Mouse (Mus musculus) heart, adult 2 months (tissue): Measurements from ENCODE around the gene Spsb1. TPM values are rescaled to one million over a fixed set of nuclear protein-coding genes. Genes with fewer than 3 reads are reported as not detected.

Source experiments
- DNase-seq, 2 experiments: peaks; one replicate each; pipeline ENCODE4 v3.0.0; 2021
- H3K27ac ChIP-seq: fragments of 200-600 bp; 2 replicates; pipeline ENCODE4 v1.8.1; 2022
- H3K27me3 ChIP-seq: fragments of 200-500 bp; 2 replicates; pipeline ENCODE4 v1.6.1; 2012; ENCODE audit warnings: mild to moderate bottlenecking, low read length, inconsistent platforms, mixed read lengths; ENCODE audit not compliant: control insufficient read depth, insufficient read depth
- H3K36me3 ChIP-seq: fragments of 200-500 bp; 2 replicates; pipeline ENCODE4 v1.6.1; 2012; ENCODE audit warnings: low read length, inconsistent platforms; ENCODE audit not compliant: control insufficient read depth, insufficient read depth
- H3K4me1 ChIP-seq: fragments of 200-500 bp; 2 replicates; pipeline ENCODE4 v1.6.1; 2011; ENCODE audit warnings: low read length; ENCODE audit not compliant: control insufficient read depth, insufficient read depth
- H3K4me3 ChIP-seq: fragments of 200-600 bp; 2 replicates; pipeline ENCODE4 v1.8.1; 2022
- H3K79me2 ChIP-seq: fragments of 200-500 bp; replicated peaks from 2 replicates; pipeline ENCODE4 v1.6.1; 2012; ENCODE audit warnings: mild to moderate bottlenecking, inconsistent platforms, low read length, moderate library complexity, mixed read lengths; ENCODE audit not compliant: control insufficient read depth, insufficient read depth
- H3K9ac ChIP-seq: fragments of 200-500 bp; 2 replicates; pipeline ENCODE4 v1.6.1; 2012; ENCODE audit warnings: low read depth, mild to moderate bottlenecking, control low read depth, inconsistent platforms, low read length, mixed read lengths
- CTCF ChIP-seq: fragments of 200-600 bp; IDR thresholded peaks from 2 replicates; pipeline ENCODE4 v1.8.1; 2022; ENCODE audit warnings: antibody characterized with exemption, mild to moderate bottlenecking, moderate library complexity
- EP300 ChIP-seq: fragments of 200-500 bp; IDR thresholded peaks from 2 replicates; pipeline ENCODE4 v1.6.1; 2011; ENCODE audit warnings: low read depth, low read length, control low read depth; ENCODE audit not compliant: insufficient read depth
- POLR2A ChIP-seq: fragments of 200-500 bp; IDR thresholded peaks from 2 replicates; pipeline ENCODE4 v1.6.1; 2011; ENCODE audit warnings: mild to moderate bottlenecking, low read depth, low read length, control low read depth; ENCODE audit not compliant: insufficient read depth
- WGBS: fragments of 180-500 bp; shearing (Covaris S2); methylation state at CpG from one replicate; pipeline ENCODE4 v1.1.7; 2018; 5-methylcytosine and 5-hydroxymethylcytosine counted together
- intact Hi-C: fragments of 180-260 bp; cut with DNase I; formaldehyde crosslinking; loops from one replicate; pipeline ENCODE4 v1.15.1; 2025
- polyA plus RNA-seq: library from polyadenylated mRNA; depleted of rRNA; stranded (reverse); fragments of >200 nt; gene quantifications from 2 replicates; pipeline ENCODE4 v1.2.3, GENCODE M21; 2012
- total RNA-seq, 2 experiments: library from RNA; stranded (reverse); gene quantifications; 2 replicates each; pipeline ENCODE4 v1.2.3; 2021

The Spsb1 gene
- total and polyA plus RNA-seq, 3 experiments: 28.3 to 35.3 (median 32.2) TPM

DNA sequence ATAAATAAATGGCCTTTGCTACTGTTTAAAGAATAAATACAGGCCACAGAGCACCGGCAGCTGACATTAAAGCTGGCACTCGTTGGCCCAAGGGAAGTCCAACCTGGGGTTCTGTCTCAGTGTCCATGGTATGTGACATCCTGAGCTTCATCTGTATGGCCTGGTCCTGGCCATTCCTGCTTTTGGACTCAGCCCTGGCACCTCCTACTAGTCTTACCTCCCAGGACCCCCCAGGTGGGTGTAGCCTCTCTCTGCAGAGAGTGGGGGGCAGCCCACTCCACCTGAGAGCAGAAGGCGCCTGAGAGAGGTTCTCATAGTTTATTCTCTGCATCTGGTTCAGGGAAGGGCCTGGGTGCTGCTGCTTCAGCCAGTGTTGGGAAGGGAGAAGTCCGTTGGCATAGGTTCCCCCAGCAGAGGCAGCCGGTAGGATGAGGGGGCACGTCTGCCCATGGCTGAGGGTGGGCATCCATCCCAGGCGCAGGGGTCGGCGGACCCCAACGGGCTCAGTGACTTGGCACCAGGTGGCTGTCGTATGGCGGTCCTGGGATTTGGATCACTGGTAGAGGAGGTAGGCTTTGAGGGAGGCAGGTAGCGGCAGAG is 57.1 kb downstream of the Spsb1 start:
- WGBS: 93% methylated on average over 13 of the region's 13 CpGs
- Histone ChIP-seq H3K36me3 (no peaks in the 10 kb centered on the region), H3K4me1 (peaks cover 13% of the 10 kb centered on the region), H3K27ac (no peak overlapping the region), H3K4me3 (no peak overlapping the region), H3K27me3 (no peaks in the 10 kb centered on the region), H3K79me2 (no peaks in the 10 kb centered on the region), H3K9ac (no peak overlapping the region)
- intact Hi-C loops: no loop called here
- DNase-seq: no peak
- no peak for TF ChIP-seq POLR2A
- TF ChIP-seq EP300: no peak
- no peak for TF ChIP-seq CTCF

GRCm38 (mm10) chr4:149896024-149896538 is 58.8 kb downstream of the Spsb1 start:
- Histone ChIP-seq H3K9ac (no peak overlapping the region), H3K4me1 (peaks cover 8% of the 10 kb centered on the region), H3K27me3 (no peaks in the 10 kb centered on the region), H3K4me3 (no peak overlapping the region), H3K79me2 (no peaks in the 10 kb centered on the region), H3K36me3 (no peaks in the 10 kb centered on the region), H3K27ac (no peak overlapping the region)
- no peak for TF ChIP-seq CTCF
- TF ChIP-seq EP300: no peak
- no peak for TF ChIP-seq POLR2A
- no peak for DNase-seq
- intact Hi-C loops: no loop called here
- 84% methylated on average over 12 of the region's 12 CpGs for WGBS

- Histone ChIP-seq H3K27ac (no peak overlapping the region), H3K4me1 (peaks cover 12% of the 10 kb centered on the region), H3K9ac (no peak overlapping the region), H3K36me3 (no peaks in the 10 kb centered on the region), H3K79me2 (no peaks in the 10 kb centered on the region), H3K27me3 (no peaks in the 10 kb centered on the region), H3K4me3 (no peak overlapping the region)
- 62% methylated on average over 7 of the region's 7 CpGs for WGBS
- DNase-seq: no peak
- intact Hi-C loops: no loop called here
- no peak for TF ChIP-seq CTCF
- TF ChIP-seq POLR2A: no peak
- TF ChIP-seq EP300: no peak
These were observed 59.6 kb downstream of the Spsb1 start for GRCm38 (mm10) chr4:149895226-149895625.

DNA sequence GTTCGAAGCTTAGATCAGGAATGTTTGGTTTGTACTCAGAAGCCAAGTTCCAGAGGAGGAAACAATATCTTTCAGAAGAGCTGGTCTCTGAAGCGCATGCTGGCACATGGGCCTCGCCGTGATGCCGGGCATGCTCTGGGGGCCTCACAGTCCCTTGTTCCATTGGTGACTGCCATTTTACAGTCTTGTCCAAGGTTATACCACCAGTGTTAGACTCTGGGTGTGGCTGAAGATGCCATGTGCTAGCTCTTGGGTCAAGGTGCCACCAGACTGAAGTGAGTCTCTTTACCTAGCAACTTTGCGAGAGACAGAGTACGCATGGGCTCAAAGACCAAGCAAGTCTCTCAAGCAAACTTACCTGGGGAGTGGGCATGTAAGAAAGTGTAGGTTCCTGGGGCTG is 60.5 kb downstream of the Spsb1 start:
- 96% methylated on average over 7 of the region's 7 CpGs for WGBS
- DNase-seq: no peak
- Histone ChIP-seq H3K79me2 (no peaks in the 10 kb centered on the region), H3K27ac (no peak overlapping the region), H3K36me3 (no peaks in the 10 kb centered on the region), H3K4me3 (no peak overlapping the region), H3K4me1 (peaks cover 17% of the 10 kb centered on the region), H3K9ac (no peak overlapping the region), H3K27me3 (no peaks in the 10 kb centered on the region)
- TF ChIP-seq CTCF (no peak), POLR2A (no peak), EP300 (no peak)
- intact Hi-C loops: no loop called here

DNA sequence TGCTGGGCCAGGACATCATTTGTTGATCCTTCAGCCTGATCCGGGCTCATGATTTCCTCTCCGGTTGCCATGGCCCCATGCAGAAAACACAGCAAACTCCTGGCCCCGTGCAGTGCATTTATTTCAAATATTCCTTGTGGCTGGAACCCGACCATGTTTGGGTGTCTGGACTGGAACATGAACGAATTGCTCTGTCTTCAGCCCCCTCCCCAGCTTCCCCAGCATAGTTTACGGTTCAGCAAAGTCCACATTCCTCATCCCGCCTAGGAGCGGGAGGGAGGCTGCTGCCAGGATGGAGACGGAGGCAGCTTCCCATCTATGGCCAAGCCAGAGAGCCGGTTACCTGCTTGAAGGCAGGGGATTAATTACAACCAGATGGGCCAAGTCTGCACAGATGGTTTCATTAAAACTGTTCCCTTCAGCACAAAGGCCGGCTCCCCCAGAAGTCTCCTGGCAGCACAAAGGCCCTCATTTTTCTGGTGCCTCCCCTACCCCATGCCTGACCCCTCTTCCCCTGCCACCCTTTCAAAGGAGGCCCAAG is 61.2 kb downstream of the Spsb1 start:
- H3K27ac ChIP-seq: no peak overlapping the region
- TF ChIP-seq CTCF (no peak), POLR2A (no peak), EP300 (no peak)
- WGBS: 58% methylated on average over 11 of the region's 11 CpGs

DNA sequence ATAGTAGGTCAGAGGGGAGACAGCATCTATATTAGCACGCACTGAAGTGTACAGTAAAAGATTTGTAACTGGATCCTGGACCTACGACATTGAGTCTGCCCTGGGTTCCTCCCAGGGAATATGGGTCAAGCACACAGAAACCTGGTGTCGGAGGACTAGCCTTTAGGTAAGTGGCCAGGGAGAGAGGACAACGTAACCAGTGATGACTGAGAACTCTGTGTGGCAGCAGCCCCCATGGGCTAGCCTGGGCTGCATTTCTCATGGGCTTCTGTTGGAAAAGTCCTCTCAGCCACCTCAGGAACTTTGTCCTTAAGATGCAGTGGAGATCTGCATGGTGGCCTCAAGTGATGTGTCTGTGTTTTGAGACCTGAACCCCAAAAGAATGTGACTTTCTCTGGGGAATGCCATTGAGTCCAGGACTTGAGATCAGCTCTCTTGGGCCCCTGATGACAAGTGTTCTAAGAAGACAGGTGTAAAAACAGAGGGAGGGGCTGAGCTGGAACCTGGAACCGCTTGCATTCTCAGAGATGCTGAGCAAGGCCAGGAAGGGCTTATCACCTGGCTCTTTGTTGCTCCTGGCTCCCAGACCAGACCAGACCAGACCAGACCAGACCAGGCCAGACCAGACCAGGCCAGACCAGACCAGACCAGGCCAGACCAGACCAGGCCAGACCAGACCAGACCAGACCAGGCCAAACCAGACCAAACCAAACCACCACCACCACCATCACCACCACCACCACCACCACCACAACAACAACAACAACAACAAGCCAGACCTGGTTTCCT is 63.5 kb downstream of the Spsb1 start:
- no peak overlapping the region for H3K4me3 ChIP-seq
- peaks cover 26% of the 10 kb centered on the region for H3K4me1 ChIP-seq
- 94% methylated on average over 5 of the region's 5 CpGs for WGBS
- no peaks in the 10 kb centered on the region for H3K36me3 ChIP-seq
- H3K79me2 ChIP-seq: no peaks in the 10 kb centered on the region
- TF ChIP-seq CTCF (no peak), POLR2A (no peak), EP300 (no peak)
- intact Hi-C loops: loop anchor here (2.0 kb wide), 1 partner anchor 45 kb away; no protein-coding TSS in a partner anchor
- H3K27me3 ChIP-seq: no peaks in the 10 kb centered on the region
- no peak for DNase-seq
- peak overlapping the region; percentile 73 for H3K27ac ChIP-seq
- H3K9ac ChIP-seq: no peak overlapping the region

More for the DNA sequence above, 61.2 kb downstream of the Spsb1 start:
- Histone ChIP-seq H3K79me2 (no peaks in the 10 kb centered on the region), H3K36me3 (no peaks in the 10 kb centered on the region), H3K27me3 (no peaks in the 10 kb centered on the region), H3K9ac (no peak overlapping the region; the same call in 1 of the 2 replicates), H3K4me1 (peaks cover 20% of the 10 kb centered on the region), H3K4me3 (no peak overlapping the region)
- intact Hi-C loops: no loop called here
- peak in 1 of 2 experiments; percentile 34 for DNase-seq
